Mouse (Mus musculus) olfactory bulb, adult 2 months (tissue): ENCODE results near the gene Dlx6. TPM values are rescaled to one million over a fixed set of nuclear protein-coding genes. Genes with fewer than 3 reads are reported as not detected.

ENCODE experiments used
- H3K27ac ChIP-seq: fragments of 200-500 bp; 2 replicates; pipeline ENCODE4 v1.5.1; 2012; ENCODE audit warnings: low read depth, low read length; ENCODE audit not compliant: insufficient read depth
- H3K4me1 ChIP-seq: fragments of 200-500 bp; 2 replicates; pipeline ENCODE4 v1.6.1; 2012; ENCODE audit warnings: low read length; ENCODE audit not compliant: control insufficient read depth, insufficient read depth
- H3K4me3 ChIP-seq: fragments of 200-500 bp; 2 replicates; pipeline ENCODE4 v1.5.1; 2012; ENCODE audit warnings: mild to moderate bottlenecking, low read depth, low read length, moderate library complexity; ENCODE audit not compliant: insufficient read depth
- CTCF ChIP-seq: fragments of 200-500 bp; IDR thresholded peaks from 2 replicates; pipeline ENCODE4 v1.5.1; 2012; ENCODE audit warnings: low read depth, mild to moderate bottlenecking, low read length, moderate library complexity; ENCODE audit not compliant: insufficient read depth
- POLR2A ChIP-seq: fragments of 200-500 bp; IDR thresholded peaks from 2 replicates; pipeline ENCODE4 v1.6.1; 2012; ENCODE audit warnings: mild to moderate bottlenecking, low read depth, low read length, moderate library complexity; ENCODE audit not compliant: insufficient read depth
- WGBS: fragments of 180-500 bp; shearing (Covaris S2); methylation state at CpG from one replicate; pipeline ENCODE4 v1.1.7; 2018; 5-methylcytosine and 5-hydroxymethylcytosine counted together
- polyA plus RNA-seq: library from polyadenylated mRNA; stranded (reverse); fragments of >200 nt; gene quantifications from 2 replicates; pipeline ENCODE4 v1.2.4, GENCODE M21; 2012; ENCODE audit warnings: low replicate concordance; ENCODE audit not compliant: missing spikeins, insufficient read depth, insufficient read length

Gene Dlx6
- polyA plus RNA-seq, 1 experiment: not detected

DNA sequence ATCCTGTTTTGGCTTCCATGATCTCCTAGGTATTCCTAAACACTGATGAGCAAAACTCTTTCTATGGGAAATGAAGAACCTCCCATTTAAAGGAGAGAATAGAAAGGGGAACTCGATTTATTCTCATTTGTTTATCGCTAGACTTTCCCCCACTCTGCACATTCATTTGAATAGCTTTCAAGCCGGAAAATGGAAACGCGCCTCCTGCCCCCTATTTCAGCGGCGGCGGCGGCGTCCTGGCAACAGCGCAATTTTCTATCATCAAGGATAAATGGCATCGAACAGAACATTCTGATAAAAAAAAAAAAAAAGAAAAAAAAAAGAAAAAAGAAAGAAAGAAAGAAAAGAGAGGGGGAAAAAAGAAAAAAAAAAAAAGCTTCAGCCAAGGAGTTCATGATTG, 13.4 kb upstream of the Dlx6 start:
- TF ChIP-seq CTCF (no peak), POLR2A (no peak)
- Histone ChIP-seq H3K4me3 (no peak overlapping the region), H3K27ac (peak overlapping the region; percentile 91), H3K4me1 (peaks cover 23% of the 10 kb centered on the region)
- WGBS: 6% methylated on average over 12 of the region's 12 CpGs

DNA sequence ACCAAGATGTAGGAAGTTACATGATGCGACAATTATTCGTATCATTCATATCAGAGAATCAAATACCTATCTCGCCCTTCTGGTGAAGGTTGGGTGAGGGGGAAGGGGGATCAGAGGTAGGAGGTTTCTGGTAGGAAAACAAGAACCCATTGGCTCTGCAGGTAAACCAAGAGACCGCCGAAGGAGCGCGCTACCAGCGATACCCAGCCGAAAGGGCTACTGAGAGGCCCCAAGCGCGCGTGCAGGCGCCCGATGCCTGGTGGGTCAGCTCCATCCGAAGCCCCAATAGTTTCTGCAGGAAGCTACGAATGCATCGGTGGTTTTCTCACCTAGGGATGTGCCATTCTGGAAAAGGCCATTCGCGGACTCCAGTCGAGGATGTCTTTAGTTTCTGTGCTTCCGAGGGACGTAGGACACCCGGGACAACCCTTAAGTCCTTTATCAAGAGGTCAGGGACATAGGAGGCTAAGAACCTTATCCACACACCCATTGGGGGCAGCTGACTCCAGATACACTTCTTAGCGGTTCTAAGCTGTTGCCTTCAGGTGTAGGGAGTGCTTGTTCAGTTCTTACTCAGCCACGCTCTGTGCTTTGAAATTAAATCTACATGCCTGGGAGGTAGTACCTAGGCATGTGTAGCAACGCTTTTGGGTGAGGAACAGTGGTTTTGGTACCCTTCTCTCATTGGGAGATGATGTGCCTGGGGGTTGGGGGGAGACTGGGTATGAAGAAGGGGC, 12.6 kb upstream of the Dlx6 start:
- Histone ChIP-seq H3K4me3 (peak overlapping the region; percentile 26; the same call in 1 of the 2 replicates), H3K27ac (peak overlapping the region; percentile 91), H3K4me1 (peaks cover 26% of the 10 kb centered on the region)
- 6% methylated on average over 26 of the region's 26 CpGs for WGBS
- TF ChIP-seq POLR2A: no peak

GRCm38 (mm10) chr6:6851166-6851565, 12.0 kb upstream of the Dlx6 start:
- H3K4me1 ChIP-seq: peaks cover 29% of the 10 kb centered on the region
- TF ChIP-seq POLR2A: no peak
- no peak for TF ChIP-seq CTCF
- H3K4me3 ChIP-seq: 0 out of 2 replicates have a peak overlapping the region, but pooled peaks have one; percentile 26
- peak overlapping the region; percentile 91 for H3K27ac ChIP-seq
- 11% methylated on average over 10 of the region's 10 CpGs for WGBS

- 27% methylated on average over 3 of the region's 3 CpGs for WGBS
- peak overlapping the region; percentile 38 for H3K27ac ChIP-seq
- H3K4me3 ChIP-seq: no peak overlapping the region
- TF ChIP-seq POLR2A: no peak
- TF ChIP-seq CTCF: no peak
- peaks cover 27% of the 10 kb centered on the region for H3K4me1 ChIP-seq
Observed at GRCm38 (mm10) chr6:6852944-6853343, 10.2 kb upstream of the Dlx6 start.

GRCm38 (mm10) chr6:6854176-6854575, 9.0 kb upstream of the Dlx6 start:
- H3K4me3 ChIP-seq: peak overlapping the region; percentile 30

DNA sequence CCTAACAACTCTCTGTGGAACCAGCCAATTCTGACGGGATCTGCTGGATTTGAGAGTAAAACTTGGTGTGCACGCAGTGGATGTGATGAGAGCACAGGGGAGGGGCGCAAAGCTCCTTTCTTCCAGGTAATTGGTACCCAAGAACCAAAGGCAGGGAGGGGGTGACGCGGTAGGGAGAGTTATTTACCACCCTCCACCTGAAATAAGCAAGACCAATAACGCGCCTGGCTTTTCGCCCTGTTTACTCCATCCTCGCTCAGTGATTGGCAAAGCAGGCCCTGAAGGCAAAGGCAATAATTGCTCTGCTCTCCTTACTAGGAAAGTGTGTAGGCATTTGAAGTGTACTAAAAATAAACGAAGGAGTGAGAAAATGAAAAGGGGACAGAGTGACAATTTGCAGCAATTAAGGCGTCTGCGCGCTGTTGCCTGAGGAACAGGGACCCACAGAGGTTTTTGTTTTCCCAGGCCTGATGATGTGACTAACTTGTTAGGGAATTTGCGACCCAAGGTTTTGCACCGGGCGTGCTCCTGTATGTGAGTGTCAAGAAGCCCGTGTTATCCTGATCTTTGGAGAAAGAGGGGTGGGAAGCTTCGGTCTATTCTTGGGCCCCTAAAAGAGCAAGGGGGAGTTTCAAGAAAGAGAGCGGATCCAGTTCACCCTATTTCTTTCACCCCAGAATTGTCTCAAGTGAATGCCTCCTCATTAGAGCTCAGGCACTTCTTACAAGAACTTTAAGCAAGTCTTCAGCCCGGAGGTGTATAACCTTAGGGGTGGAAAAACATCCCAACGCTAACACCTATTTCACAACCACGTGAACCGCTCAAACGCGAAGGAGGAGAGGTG, 8.0 kb upstream of the Dlx6 start:
- Histone ChIP-seq H3K4me1 (peaks cover 23% of the 10 kb centered on the region), H3K4me3 (peak overlapping the region; percentile 54), H3K27ac (peak overlapping the region; percentile 83)
- 3% methylated on average over 25 of the region's 25 CpGs for WGBS
- no peak for TF ChIP-seq CTCF
- no peak for TF ChIP-seq POLR2A

More at GRCm38 (mm10) chr6:6854176-6854575, 9.0 kb upstream of the Dlx6 start:
- H3K27ac ChIP-seq: peak overlapping the region; percentile 83
- 11% methylated on average over 9 of the region's 9 CpGs for WGBS
- H3K4me1 ChIP-seq: peaks cover 23% of the 10 kb centered on the region
- TF ChIP-seq CTCF (no peak), POLR2A (no peak)

- H3K4me3 ChIP-seq: peak overlapping the region; percentile 54
- H3K27ac ChIP-seq: peak overlapping the region; percentile 87
- peaks cover 19% of the 10 kb centered on the region for H3K4me1 ChIP-seq
- no peak for TF ChIP-seq CTCF
- TF ChIP-seq POLR2A: no peak
- 4% methylated on average over 10 of the region's 10 CpGs for WGBS
Observed at GRCm38 (mm10) chr6:6855746-6856185, 7.4 kb upstream of the Dlx6 start.

DNA sequence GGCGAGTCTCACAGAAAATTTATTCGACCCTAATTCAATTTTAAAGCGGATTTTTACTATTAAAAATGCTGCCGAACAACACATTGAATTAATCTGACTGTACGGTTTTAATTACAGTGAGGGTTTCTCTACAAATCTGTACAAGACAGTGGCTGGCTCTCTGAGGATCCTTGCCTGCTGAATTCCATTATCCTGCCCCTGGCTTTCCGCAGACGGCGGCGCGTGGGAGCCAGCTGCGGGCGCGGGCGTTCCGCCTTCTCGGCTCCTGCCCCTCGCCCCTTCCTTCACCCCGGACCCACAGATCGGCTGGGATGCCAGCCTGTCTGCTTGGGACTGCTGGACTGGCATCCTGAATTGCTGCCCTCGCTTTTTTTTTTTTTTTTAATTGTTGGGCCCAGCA, 6.8 kb upstream of the Dlx6 start:
- 2% methylated on average over 20 of the region's 20 CpGs for WGBS
- Histone ChIP-seq H3K27ac (peak overlapping the region; percentile 94), H3K4me1 (peaks cover 14% of the 10 kb centered on the region), H3K4me3 (peak overlapping the region; percentile 54)
- TF ChIP-seq POLR2A (no peak), CTCF (no peak)

DNA sequence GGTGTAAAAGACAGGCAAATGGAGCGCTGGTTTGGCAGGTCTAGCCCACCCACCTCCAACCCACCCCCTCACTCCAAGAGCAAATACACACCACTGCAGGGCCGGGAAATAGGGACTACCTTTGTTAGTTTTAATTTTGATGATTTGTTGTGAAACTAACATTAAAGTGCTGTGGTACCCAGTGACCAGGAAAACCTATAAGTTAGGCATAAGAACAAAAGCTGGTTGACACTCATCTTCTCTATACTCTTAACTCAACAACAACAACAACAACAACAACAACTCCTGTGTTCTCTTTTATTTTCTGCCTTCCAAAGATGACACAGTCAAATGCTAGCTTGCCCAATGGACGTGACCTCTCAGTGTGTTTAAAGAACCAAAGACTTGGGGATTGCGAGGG, 6.3 kb upstream of the Dlx6 start:
- H3K27ac ChIP-seq: peak overlapping the region; percentile 94
- peaks cover 12% of the 10 kb centered on the region for H3K4me1 ChIP-seq
- H3K4me3 ChIP-seq: peak overlapping the region; percentile 54
- 6% methylated on average over 4 of the region's 4 CpGs for WGBS
- no peak for TF ChIP-seq POLR2A
- no peak for TF ChIP-seq CTCF
